Mouse (Mus musculus): ENCODE data around the gene Timeless.

DNA sequence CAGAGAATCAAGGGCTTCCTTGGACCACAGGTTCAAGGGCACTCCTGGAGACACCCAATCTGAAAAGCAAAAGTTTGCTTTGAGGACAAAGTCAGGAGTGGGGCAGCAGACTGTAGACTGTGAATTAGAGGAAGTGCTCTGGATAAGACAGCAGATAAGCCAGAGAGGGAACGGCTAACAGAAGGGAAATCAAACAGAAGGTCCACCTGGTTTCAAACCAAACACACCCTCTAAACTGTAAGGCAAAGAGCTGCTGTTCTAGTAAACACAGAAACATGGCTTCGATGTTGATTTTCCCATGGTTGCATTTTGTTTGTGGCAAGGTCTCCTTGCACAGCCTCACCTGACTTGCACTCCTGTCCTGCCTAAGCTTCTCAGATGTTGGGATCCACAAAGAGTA lies 40.4 kb upstream of the Timeless start:
- TF ChIP-seq CTCF (IDR thresholded peaks at IDR 0.05; ENCODE audit: extremely low read depth, insufficient read depth, insufficient read length, insufficient replicate concordance) (no peak), POLR2A (IDR thresholded peaks at IDR 0.05; ENCODE audit: low read depth, low read length) (no peak)
